Mouse (Mus musculus): ENCODE measurements around the gene Cyp51. TPM values are rescaled to one million over a fixed set of nuclear protein-coding genes. Genes with fewer than 3 reads are reported as not detected.
A peak's percentile ranks its signal among the peaks of the same experiment; 100 is the strongest.
"Not testable (repeated sequence)": the region's sequence is repeated elsewhere in the genome, so short reads cannot be mapped to it uniquely, and the experiment has no call there.

The Cyp51 gene
- 115 and 127 TPM in 2 replicates for polyA plus RNA-seq (2015; fragmentation: Nextera tagmentation; extraction: Ambion mirVana)

- no peaks in the 10 kb centered on the region for H3K9me3 ChIP-seq
- peak within 1 kb of the TSS; percentile 99 for H3K27ac ChIP-seq (replicated peaks)
- no peaks in the 10 kb centered on the region for H3K27me3 ChIP-seq
- under 1% methylated on average over 59 of the region's 59 CpGs for WGBS
- H3K4me3 ChIP-seq, result peak within 1 kb of the TSS; percentile 95
- H3K4me1 ChIP-seq (replicated peaks), result peaks cover 32% of the 10 kb centered on the region
- peaks cover 29% of the 10 kb centered on the region for H3K36me3 ChIP-seq
- peak within 1 kb of the TSS; percentile 95 for H3K9ac ChIP-seq
- ATAC-seq (ENCODE audit: low read depth), result peak; percentile 99
- H3K4me2 ChIP-seq, result peak within 1 kb of the TSS; percentile 76
Observed at GRCm38 (mm10) chr5:4104341-4105040, at the start of gene Cyp51. TSS of gene Cyp51 (minus strand) at chr5:4104746.

- H3K27me3 ChIP-seq, result no peaks in the 10 kb centered on the region
- no peaks in the 10 kb centered on the region for H3K9me3 ChIP-seq
Observed at GRCm38 (mm10) chr5:4112570-4113098, 8.1 kb upstream of the Cyp51 start.

GRCm38 (mm10) chr5:4107056-4107455 is 2.5 kb upstream of the Cyp51 start:
- not testable (repeated sequence) for H3K36me3 ChIP-seq; H3K27ac ChIP-seq (replicated peaks); H3K4me2 ChIP-seq; H3K27me3 ChIP-seq; H3K4me3 ChIP-seq; ATAC-seq (ENCODE audit: low read depth); H3K9me3 ChIP-seq; H3K9ac ChIP-seq
- WGBS, result 57% methylated on average over 7 of the region's 7 CpGs
- peaks cover 22% of the 10 kb centered on the region for H3K4me1 ChIP-seq (replicated peaks)

More at GRCm38 (mm10) chr5:4112570-4113098, 8.1 kb upstream of the Cyp51 start:
- WGBS, result 95% methylated on average over 5 of the region's 5 CpGs
- Histone ChIP-seq H3K4me1 (replicated peaks) (no peaks in the 10 kb centered on the region), H3K27ac (replicated peaks) (no peak overlapping the region), H3K9ac (no peak overlapping the region), H3K36me3 (no peaks in the 10 kb centered on the region), H3K4me3 (no peak overlapping the region), H3K4me2 (no peak overlapping the region)
- ATAC-seq (ENCODE audit: low read depth), result no peak

- Histone ChIP-seq H3K9me3 (no peaks in the 10 kb centered on the region), H3K9ac (no peak overlapping the region), H3K4me3 (no peak overlapping the region), H3K36me3 (peaks cover 18% of the 10 kb centered on the region), H3K4me1 (replicated peaks) (peaks cover 31% of the 10 kb centered on the region), H3K27me3 (no peaks in the 10 kb centered on the region), H3K27ac (replicated peaks) (peak overlapping the region; percentile 99), H3K4me2 (no peak overlapping the region)
- ATAC-seq (ENCODE audit: low read depth), result no peak
- 85% methylated on average over 2 of the region's 2 CpGs for WGBS
Observed at GRCm38 (mm10) chr5:4105651-4106186, 1.2 kb upstream of the Cyp51 start.

GRCm38 (mm10) chr5:4103626-4104340 is 763 bp downstream of the Cyp51 start:
- Histone ChIP-seq H3K36me3 (peaks cover 36% of the 10 kb centered on the region), H3K27ac (replicated peaks) (peak overlapping the region; percentile 99)
- WGBS, result under 1% methylated on average over 41 of the region's 41 CpGs

GRCm38 (mm10) chr5:4101770-4102169 is 2.8 kb downstream of the Cyp51 start:
- H3K36me3 ChIP-seq, result peaks cover 50% of the 10 kb centered on the region
- H3K9ac ChIP-seq, result no peak overlapping the region
- H3K9me3 ChIP-seq, result no peaks in the 10 kb centered on the region
- whole genome bisulfite sequencing, result 95% methylated on average over 2 of the region's 2 CpGs
- ATAC-seq (ENCODE audit: low read depth), result no peak
- no peaks in the 10 kb centered on the region for H3K27me3 ChIP-seq
- no peak overlapping the region for H3K4me3 ChIP-seq
- no peak overlapping the region for H3K27ac ChIP-seq (replicated peaks)
- H3K4me2 ChIP-seq, result 0 out of 2 replicates have a peak overlapping the region, but pooled peaks have one; percentile 9
- peaks cover 32% of the 10 kb centered on the region for H3K4me1 ChIP-seq (replicated peaks)

More at GRCm38 (mm10) chr5:4103626-4104340, 763 bp downstream of the Cyp51 start:
- Histone ChIP-seq H3K4me2 (peak overlapping the region; percentile 76), H3K27me3 (no peaks in the 10 kb centered on the region), H3K9ac (peak overlapping the region; percentile 95), H3K9me3 (no peaks in the 10 kb centered on the region), H3K4me3 (peak overlapping the region; percentile 95), H3K4me1 (replicated peaks) (peaks cover 32% of the 10 kb centered on the region)
- ATAC-seq (ENCODE audit: low read depth), result peak; percentile 77

GRCm38 (mm10) chr5:4101031-4101430 is 3.5 kb downstream of the Cyp51 start:
- peaks cover 32% of the 10 kb centered on the region for H3K4me1 ChIP-seq (replicated peaks)
- H3K4me2 ChIP-seq, result no peak overlapping the region
- H3K36me3 ChIP-seq, result peaks cover 50% of the 10 kb centered on the region
- ATAC-seq (ENCODE audit: low read depth), result no peak
- 96% methylated on average over 4 of the region's 4 CpGs for WGBS
- H3K9ac ChIP-seq, result no peak overlapping the region
- no peak overlapping the region for H3K27ac ChIP-seq (replicated peaks)
- H3K9me3 ChIP-seq, result no peaks in the 10 kb centered on the region
- H3K4me3 ChIP-seq, result no peak overlapping the region
- H3K27me3 ChIP-seq, result no peaks in the 10 kb centered on the region

GRCm38 (mm10) chr5:4094471-4094870 is 10.1 kb downstream of the Cyp51 start:
- WGBS, result 95% methylated on average over 5 of the region's 5 CpGs
- H3K9ac ChIP-seq, result no peak overlapping the region
- ATAC-seq (ENCODE audit: low read depth), result no peak
- H3K27ac ChIP-seq (replicated peaks), result no peak overlapping the region
- H3K4me1 ChIP-seq (replicated peaks), result 0 out of 2 replicates have a peak, but pooled peaks cover 3% of the 10 kb centered on the region
- H3K4me3 ChIP-seq, result no peak overlapping the region
- no peaks in the 10 kb centered on the region for H3K27me3 ChIP-seq
- no peak overlapping the region for H3K4me2 ChIP-seq
- no peaks in the 10 kb centered on the region for H3K9me3 ChIP-seq
- H3K36me3 ChIP-seq, result peaks cover 76% of the 10 kb centered on the region

GRCm38 (mm10) chr5:4088190-4088589 is 16.4 kb downstream of the Cyp51 start:
- H3K9ac ChIP-seq, result no peak overlapping the region
- H3K4me2 ChIP-seq, result no peak overlapping the region
- no peaks in the 10 kb centered on the region for H3K9me3 ChIP-seq
- peaks cover 92% of the 10 kb centered on the region for H3K36me3 ChIP-seq
- WGBS, result 81% methylated on average over 5 of the region's 5 CpGs
- H3K4me3 ChIP-seq, result no peak overlapping the region
- H3K4me1 ChIP-seq (replicated peaks), result 0 out of 2 replicates have a peak, but pooled peaks cover 4% of the 10 kb centered on the region
- H3K27ac ChIP-seq (replicated peaks), result no peak overlapping the region
- ATAC-seq (ENCODE audit: low read depth), result no peak
- H3K27me3 ChIP-seq, result no peaks in the 10 kb centered on the region

- no peak overlapping the region for H3K4me2 ChIP-seq
- H3K27me3 ChIP-seq, result no peaks in the 10 kb centered on the region
- peaks cover 91% of the 10 kb centered on the region for H3K36me3 ChIP-seq
- 88% methylated on average over 4 of the region's 4 CpGs for whole genome bisulfite sequencing
- no peaks in the 10 kb centered on the region for H3K9me3 ChIP-seq
- no peak overlapping the region for H3K4me3 ChIP-seq
- no peak overlapping the region for H3K9ac ChIP-seq
- H3K4me1 ChIP-seq (replicated peaks), result 0 out of 2 replicates have a peak, but pooled peaks cover 4% of the 10 kb centered on the region
- no peak for ATAC-seq (ENCODE audit: low read depth)
- H3K27ac ChIP-seq (replicated peaks), result no peak overlapping the region
Observed at GRCm38 (mm10) chr5:4086309-4086708, 18.2 kb downstream of the Cyp51 start.

GRCm38 (mm10) chr5:4084948-4085347 is 19.6 kb downstream of the Cyp51 start:
- H3K4me1 ChIP-seq (replicated peaks), result 0 out of 2 replicates have a peak, but pooled peaks cover 4% of the 10 kb centered on the region
- no peak for ATAC-seq (ENCODE audit: low read depth)
- WGBS, result 93% methylated on average over 7 of the region's 7 CpGs
- no peak overlapping the region for H3K27ac ChIP-seq (replicated peaks)
- H3K36me3 ChIP-seq, result peaks cover 93% of the 10 kb centered on the region
- no peak overlapping the region for H3K4me3 ChIP-seq
- H3K4me2 ChIP-seq, result no peak overlapping the region
- H3K27me3 ChIP-seq, result no peaks in the 10 kb centered on the region
- no peak overlapping the region for H3K9ac ChIP-seq
- H3K9me3 ChIP-seq, result no peaks in the 10 kb centered on the region

- Histone ChIP-seq H3K27me3 (no peaks in the 10 kb centered on the region), H3K9ac (no peak overlapping the region), H3K9me3 (no peaks in the 10 kb centered on the region), H3K4me1 (replicated peaks) (no peaks in the 10 kb centered on the region), H3K4me3 (no peak overlapping the region), H3K27ac (replicated peaks) (no peak overlapping the region), H3K4me2 (no peak overlapping the region), H3K36me3 (peaks cover 91% of the 10 kb centered on the region)
- 88% methylated on average over 2 of the region's 2 CpGs for WGBS
- ATAC-seq (ENCODE audit: low read depth), result no peak
Observed at GRCm38 (mm10) chr5:4081513-4081912, 23.0 kb downstream of the Cyp51 start.
